Mouse (Mus musculus): ENCODE measurements around the gene Klk10. TPM values are rescaled to one million over a fixed set of nuclear protein-coding genes. Genes with fewer than 3 reads are reported as not detected.
A peak's percentile ranks its signal among the peaks of the same experiment; 100 is the strongest.

The Klk10 gene
- 0.20 and 0.28 TPM in 2 replicates for polyA plus RNA-seq (2016; fragmentation: Nextera tagmentation; extraction: Ambion mirVana)

DNA sequence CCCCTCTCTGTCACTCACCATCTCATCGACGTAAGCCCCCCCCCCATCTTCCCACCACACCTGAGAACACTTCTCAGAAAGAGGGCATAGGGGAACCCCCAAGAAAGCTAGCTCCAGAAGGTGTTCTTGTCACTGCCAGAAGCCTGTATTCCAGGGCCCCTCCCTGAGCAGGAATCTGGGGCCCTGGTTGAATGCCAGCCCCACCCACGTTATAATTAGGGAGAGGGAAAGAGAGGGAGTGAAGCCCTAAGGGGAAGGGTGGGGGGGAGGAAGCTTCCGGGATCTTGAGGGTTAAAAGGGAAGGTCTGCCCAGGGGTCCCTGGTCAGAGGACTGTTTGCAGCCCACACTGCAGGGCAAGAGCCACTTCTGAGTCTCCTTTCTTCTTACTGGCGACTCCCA, at the start of gene Klk10:
Klk10 (plus strand) TSS at position 290 of the 400 bp plus-strand sequence.
- Histone ChIP-seq H3K36me3 (no peaks in the 10 kb centered on the region), H3K9me3 (no peaks in the 10 kb centered on the region), H3K4me1 (peaks cover 7% of the 10 kb centered on the region), H3K4me3 (no peak within 1 kb of the TSS), H3K27ac (no peak within 1 kb of the TSS), H3K27me3 (ENCODE audit: insufficient read depth, poor library complexity, severe bottlenecking) (peaks cover 40% of the 10 kb centered on the region)
- DNase-seq (ENCODE audit: low spot score), result no peak
- WGBS, result 40% methylated on average over 5 of the region's 5 CpGs

DNA sequence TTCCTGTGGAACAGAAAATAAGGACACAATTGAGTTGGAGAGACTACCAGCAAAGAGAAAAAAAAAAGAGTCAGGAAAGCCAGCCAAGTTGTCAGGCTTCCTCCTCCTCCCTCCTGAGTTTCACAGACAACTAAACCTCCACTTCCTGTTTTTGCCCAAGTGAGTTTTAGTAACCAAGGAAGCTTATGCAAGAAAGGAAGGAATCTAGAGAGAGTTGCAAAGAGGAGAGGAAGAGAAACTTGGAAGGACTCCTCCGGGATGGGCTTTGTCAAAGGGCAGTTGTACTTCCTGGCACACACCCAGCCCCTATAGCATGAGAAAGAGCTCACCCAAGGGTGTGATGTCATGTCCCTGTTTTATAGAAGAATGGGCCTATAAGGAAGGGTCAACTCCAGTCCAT, 33.0 kb upstream of the Klk10 start:
- Histone ChIP-seq H3K27ac (no peak overlapping the region), H3K36me3 (no peaks in the 10 kb centered on the region), H3K27me3 (ENCODE audit: insufficient read depth, poor library complexity, severe bottlenecking) (no peaks in the 10 kb centered on the region), H3K9me3 (no peaks in the 10 kb centered on the region), H3K4me3 (no peak overlapping the region), H3K4me1 (no peaks in the 10 kb centered on the region)
- peak; percentile 42 for DNase-seq (ENCODE audit: low spot score)
- WGBS, result 61% methylated on average over 1 of the region's 1 CpGs

DNA sequence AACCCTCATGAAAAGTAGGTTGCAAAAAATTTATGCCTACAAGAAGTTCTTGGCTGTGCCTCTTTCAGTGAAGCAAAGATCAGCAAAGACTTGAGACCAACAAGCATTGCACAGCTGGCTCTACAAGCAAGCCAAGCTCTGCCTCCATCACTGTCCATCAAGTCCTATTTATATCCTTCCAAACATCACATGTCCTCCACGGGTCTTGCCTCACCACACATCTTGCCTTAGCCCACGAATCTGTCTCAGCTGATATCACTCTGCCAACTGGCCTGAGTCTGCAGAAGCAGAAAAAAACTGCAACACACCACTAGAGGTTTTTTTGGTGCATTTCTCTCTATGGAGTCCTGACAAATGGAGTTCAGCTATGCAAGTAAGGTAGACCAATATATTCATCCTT, 28.0 kb upstream of the Klk10 start:
- peak; percentile 58 for DNase-seq (ENCODE audit: low spot score)
- no peak overlapping the region for H3K27ac ChIP-seq
- H3K4me3 ChIP-seq, result no peak overlapping the region
- no peaks in the 10 kb centered on the region for H3K36me3 ChIP-seq
- H3K4me1 ChIP-seq, result no peaks in the 10 kb centered on the region
- H3K9me3 ChIP-seq, result no peaks in the 10 kb centered on the region
- 56% methylated on average over 2 of the region's 2 CpGs for WGBS
- H3K27me3 ChIP-seq (ENCODE audit: insufficient read depth, poor library complexity, severe bottlenecking), result no peaks in the 10 kb centered on the region

DNA sequence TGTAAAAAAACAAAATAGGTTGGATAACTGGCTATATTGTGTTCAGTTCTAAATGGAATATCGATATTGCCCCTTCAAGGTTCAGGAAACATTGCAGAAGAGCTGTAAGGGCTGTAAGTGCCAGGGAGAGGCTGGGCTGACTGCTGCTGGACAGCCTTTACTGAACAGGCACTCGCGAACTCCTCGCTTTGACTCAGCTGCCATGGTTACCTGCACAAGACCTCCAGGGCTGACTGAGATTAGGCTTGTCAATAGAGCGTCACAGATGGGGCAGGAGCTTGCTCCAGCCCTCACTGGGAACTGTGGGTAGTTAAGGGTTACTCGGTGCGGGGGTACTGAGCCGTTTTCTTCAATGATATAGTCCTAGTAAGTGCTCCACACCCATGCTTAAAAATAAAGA, 14.4 kb upstream of the Klk10 start:
- Histone ChIP-seq H3K4me1 (no peaks in the 10 kb centered on the region), H3K27ac (no peak overlapping the region), H3K27me3 (ENCODE audit: insufficient read depth, poor library complexity, severe bottlenecking) (no peaks in the 10 kb centered on the region), H3K36me3 (no peaks in the 10 kb centered on the region), H3K9me3 (0 out of 2 replicates have a peak, but pooled peaks cover 2% of the 10 kb centered on the region), H3K4me3 (no peak overlapping the region)
- WGBS, result 38% methylated on average over 8 of the region's 8 CpGs
- DNase-seq (ENCODE audit: low spot score), result no peak

DNA sequence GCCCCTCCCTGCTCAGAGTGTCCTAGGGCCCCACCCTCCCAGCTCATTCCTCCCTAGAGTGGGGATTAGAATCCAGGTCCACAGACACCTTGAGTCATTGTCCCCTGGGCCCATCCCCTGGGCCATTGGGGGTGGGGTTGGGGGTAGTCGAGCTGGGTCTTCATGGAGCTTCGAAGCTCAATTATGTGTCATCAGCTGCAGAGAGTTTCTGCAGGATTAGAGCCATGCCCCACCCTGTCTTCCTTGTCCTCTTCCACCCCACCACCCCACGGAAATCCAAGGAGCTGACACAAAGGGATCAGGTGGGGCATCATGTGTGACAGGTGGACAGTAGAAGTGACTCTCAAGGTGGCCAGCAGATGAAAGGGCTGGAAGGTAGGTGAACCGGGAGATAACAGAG, 12.2 kb upstream of the Klk10 start, which contains the start of gene Klk12:
Klk12 (plus strand) TSS at position 301 of the 400 bp plus-strand sequence.
- no peak for DNase-seq (ENCODE audit: low spot score)
- H3K27me3 ChIP-seq (ENCODE audit: insufficient read depth, poor library complexity, severe bottlenecking), result no peaks in the 10 kb centered on the region
- WGBS, result 77% methylated on average over 4 of the region's 4 CpGs

DNA sequence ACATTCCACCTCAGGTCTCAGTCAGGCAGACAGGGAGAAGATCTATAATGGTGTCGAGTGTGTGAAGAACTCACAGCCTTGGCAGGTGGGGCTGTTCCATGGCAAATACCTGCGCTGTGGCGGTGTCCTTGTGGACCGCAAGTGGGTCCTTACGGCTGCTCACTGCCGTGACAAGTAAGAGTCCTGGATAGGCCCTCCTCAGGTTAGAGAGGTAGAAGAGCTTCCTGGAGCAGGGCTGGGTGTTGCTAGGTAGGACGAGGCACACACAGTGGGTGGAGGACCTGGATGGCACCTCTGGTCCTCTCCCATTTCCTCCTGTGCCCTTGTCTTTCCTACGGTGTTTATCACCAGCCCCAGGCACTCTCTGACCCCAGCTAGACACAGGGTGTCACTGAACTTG, 11.2 kb upstream of the Klk10 start:
- H3K9me3 ChIP-seq, result 0 out of 2 replicates have a peak, but pooled peaks cover 2% of the 10 kb centered on the region
- no peak for DNase-seq (ENCODE audit: low spot score)
- H3K4me1 ChIP-seq, result no peaks in the 10 kb centered on the region
- H3K27me3 ChIP-seq (ENCODE audit: insufficient read depth, poor library complexity, severe bottlenecking), result no peaks in the 10 kb centered on the region
- 83% methylated on average over 8 of the region's 8 CpGs for WGBS
- no peaks in the 10 kb centered on the region for H3K36me3 ChIP-seq
- H3K4me3 ChIP-seq, result no peak overlapping the region
- no peak overlapping the region for H3K27ac ChIP-seq

More for the DNA sequence above, 12.2 kb upstream of the Klk10 start, which contains the start of gene Klk12:
- 0 out of 2 replicates have a peak, but pooled peaks cover 2% of the 10 kb centered on the region for H3K9me3 ChIP-seq
- no peak within 1 kb of the TSS for H3K27ac ChIP-seq
- H3K4me1 ChIP-seq, result no peaks in the 10 kb centered on the region
- H3K36me3 ChIP-seq, result no peaks in the 10 kb centered on the region
- H3K4me3 ChIP-seq, result no peak within 1 kb of the TSS

DNA sequence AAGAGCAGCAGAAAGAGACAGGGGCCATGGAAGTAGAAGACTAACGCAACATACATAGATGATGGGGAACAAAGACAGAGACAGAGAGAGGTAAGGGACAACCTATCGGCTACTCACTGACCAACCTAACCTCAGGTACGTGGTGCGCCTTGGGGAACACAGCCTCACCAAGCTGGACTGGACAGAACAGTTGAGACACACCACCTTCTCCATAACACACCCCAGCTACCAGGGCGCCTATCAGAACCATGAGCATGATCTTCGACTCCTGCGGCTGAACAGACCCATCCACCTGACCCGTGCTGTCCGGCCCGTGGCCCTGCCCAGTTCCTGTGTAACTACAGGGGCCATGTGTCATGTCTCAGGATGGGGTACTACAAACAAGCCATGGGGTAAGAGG, 10.1 kb upstream of the Klk10 start:
- 89% methylated on average over 10 of the region's 10 CpGs for WGBS
- Histone ChIP-seq H3K36me3 (no peaks in the 10 kb centered on the region), H3K9me3 (0 out of 2 replicates have a peak, but pooled peaks cover 2% of the 10 kb centered on the region), H3K4me3 (no peak overlapping the region), H3K4me1 (peaks cover 4% of the 10 kb centered on the region; the same call in 1 of the 2 replicates), H3K27ac (no peak overlapping the region), H3K27me3 (ENCODE audit: insufficient read depth, poor library complexity, severe bottlenecking) (no peaks in the 10 kb centered on the region)
- no peak for DNase-seq (ENCODE audit: low spot score)

DNA sequence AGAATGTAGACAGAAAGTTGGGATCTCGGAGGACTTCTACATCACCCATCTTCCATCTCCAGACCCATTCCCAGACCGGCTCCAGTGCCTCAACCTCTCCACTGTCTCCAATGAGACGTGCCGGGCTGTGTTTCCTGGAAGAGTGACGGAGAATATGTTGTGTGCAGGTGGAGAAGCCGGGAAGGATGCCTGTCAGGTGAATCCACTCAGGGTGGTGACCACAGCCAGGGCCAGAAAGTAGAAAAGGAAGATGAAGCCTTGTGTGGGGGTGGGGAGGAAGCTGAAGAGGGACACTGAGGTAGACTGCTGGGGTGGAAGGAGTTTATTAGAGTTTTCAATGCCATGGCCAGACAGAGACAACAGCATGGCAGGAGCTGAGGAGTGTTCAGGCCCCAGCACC, 8.9 kb upstream of the Klk10 start:
- DNase-seq (ENCODE audit: low spot score), result no peak
- H3K4me1 ChIP-seq, result peaks cover 4% of the 10 kb centered on the region; the same call in 1 of the 2 replicates
- H3K27ac ChIP-seq, result no peak overlapping the region
- 85% methylated on average over 6 of the region's 6 CpGs for WGBS
- no peaks in the 10 kb centered on the region for H3K36me3 ChIP-seq
- no peak overlapping the region for H3K4me3 ChIP-seq
- no peaks in the 10 kb centered on the region for H3K27me3 ChIP-seq (ENCODE audit: insufficient read depth, poor library complexity, severe bottlenecking)
- H3K9me3 ChIP-seq, result 0 out of 2 replicates have a peak, but pooled peaks cover 2% of the 10 kb centered on the region

DNA sequence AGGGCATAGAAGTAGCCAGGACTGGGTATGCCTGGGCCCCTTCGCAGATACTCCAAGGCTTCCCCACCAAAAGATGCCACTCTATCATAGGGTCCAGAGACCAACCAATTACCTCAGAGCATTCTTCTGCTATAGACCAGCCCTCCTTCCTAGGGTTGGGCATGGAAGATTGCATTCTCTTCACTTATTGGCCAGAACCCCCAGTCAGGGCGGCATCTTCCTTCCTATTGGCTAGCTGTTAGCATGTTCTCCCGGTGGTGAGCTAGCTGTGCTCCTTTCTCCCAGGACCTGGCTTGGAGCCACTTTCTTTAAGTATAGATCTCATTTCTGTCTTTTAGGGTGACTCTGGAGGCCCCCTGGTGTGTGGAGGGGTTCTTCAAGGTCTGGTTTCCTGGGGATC, 7.9 kb upstream of the Klk10 start:
- WGBS, result 69% methylated on average over 3 of the region's 3 CpGs

DNA sequence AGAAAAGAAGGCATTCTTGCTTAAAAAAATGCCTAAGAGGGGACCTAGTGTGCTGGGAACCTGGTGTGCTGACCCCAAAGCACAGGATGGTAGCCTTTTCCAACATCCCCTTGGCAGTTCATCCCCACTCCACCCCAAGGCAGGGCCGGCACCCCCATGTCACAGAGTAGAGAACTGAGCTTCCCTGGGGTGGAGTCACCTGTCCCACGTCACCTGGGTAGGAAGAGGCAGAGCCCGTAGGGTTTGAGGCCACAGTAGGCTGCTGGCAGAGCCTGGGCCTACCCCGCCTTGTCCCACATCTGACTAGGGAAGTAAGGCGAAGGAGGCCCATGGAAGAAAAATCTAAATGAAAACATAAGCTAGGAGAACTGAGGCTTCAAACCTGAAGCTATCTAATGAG, 6.5 kb upstream of the Klk10 start, which contains the start of gene Klk11:
Klk11 (plus strand) TSS at position 241 of the 400 bp plus-strand sequence.
- no peaks in the 10 kb centered on the region for H3K36me3 ChIP-seq
- 85% methylated on average over 5 of the region's 5 CpGs for WGBS
- H3K4me1 ChIP-seq, result peaks cover 4% of the 10 kb centered on the region; the same call in 1 of the 2 replicates
- 0 out of 2 replicates have a peak, but pooled peaks cover 2% of the 10 kb centered on the region for H3K9me3 ChIP-seq
- no peak within 1 kb of the TSS; the same call in 1 of the 2 replicates for H3K27ac ChIP-seq
- no peak for DNase-seq (ENCODE audit: low spot score)
- H3K4me3 ChIP-seq, result no peak within 1 kb of the TSS
- no peaks in the 10 kb centered on the region for H3K27me3 ChIP-seq (ENCODE audit: insufficient read depth, poor library complexity, severe bottlenecking)

More for the DNA sequence above, 7.9 kb upstream of the Klk10 start:
- Histone ChIP-seq H3K9me3 (0 out of 2 replicates have a peak, but pooled peaks cover 2% of the 10 kb centered on the region), H3K27me3 (ENCODE audit: insufficient read depth, poor library complexity, severe bottlenecking) (no peaks in the 10 kb centered on the region), H3K36me3 (no peaks in the 10 kb centered on the region), H3K4me3 (no peak overlapping the region), H3K27ac (no peak overlapping the region), H3K4me1 (peaks cover 4% of the 10 kb centered on the region; the same call in 1 of the 2 replicates)
- DNase-seq (ENCODE audit: low spot score), result no peak

DNA sequence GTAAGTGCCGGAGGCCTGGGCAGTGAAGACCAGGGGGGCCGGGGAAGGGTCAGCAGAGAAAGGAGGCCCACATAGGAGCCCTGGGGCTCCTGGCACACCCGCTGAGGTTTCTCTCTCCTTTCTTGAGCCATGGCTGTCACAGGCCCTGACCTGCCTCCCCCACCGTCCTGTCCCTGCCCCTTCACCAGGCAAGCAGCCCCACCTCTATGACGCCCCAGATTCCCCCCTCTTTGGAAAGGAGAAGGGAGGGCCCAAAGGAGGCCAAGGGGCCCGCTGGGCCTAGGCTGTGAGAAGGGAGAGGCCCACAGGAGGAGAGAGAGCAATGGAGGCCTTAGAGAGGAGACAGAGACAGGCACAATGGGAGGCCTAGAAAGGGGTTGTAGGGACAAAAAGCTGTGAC, 6.0 kb upstream of the Klk10 start:
- 54% methylated on average over 6 of the region's 6 CpGs for WGBS
- Histone ChIP-seq H3K36me3 (no peaks in the 10 kb centered on the region), H3K4me1 (peaks cover 4% of the 10 kb centered on the region; the same call in 1 of the 2 replicates), H3K9me3 (no peaks in the 10 kb centered on the region), H3K27me3 (ENCODE audit: insufficient read depth, poor library complexity, severe bottlenecking) (no peaks in the 10 kb centered on the region), H3K27ac (no peak overlapping the region; the same call in 1 of the 2 replicates), H3K4me3 (no peak overlapping the region)
- no peak for DNase-seq (ENCODE audit: low spot score)

DNA sequence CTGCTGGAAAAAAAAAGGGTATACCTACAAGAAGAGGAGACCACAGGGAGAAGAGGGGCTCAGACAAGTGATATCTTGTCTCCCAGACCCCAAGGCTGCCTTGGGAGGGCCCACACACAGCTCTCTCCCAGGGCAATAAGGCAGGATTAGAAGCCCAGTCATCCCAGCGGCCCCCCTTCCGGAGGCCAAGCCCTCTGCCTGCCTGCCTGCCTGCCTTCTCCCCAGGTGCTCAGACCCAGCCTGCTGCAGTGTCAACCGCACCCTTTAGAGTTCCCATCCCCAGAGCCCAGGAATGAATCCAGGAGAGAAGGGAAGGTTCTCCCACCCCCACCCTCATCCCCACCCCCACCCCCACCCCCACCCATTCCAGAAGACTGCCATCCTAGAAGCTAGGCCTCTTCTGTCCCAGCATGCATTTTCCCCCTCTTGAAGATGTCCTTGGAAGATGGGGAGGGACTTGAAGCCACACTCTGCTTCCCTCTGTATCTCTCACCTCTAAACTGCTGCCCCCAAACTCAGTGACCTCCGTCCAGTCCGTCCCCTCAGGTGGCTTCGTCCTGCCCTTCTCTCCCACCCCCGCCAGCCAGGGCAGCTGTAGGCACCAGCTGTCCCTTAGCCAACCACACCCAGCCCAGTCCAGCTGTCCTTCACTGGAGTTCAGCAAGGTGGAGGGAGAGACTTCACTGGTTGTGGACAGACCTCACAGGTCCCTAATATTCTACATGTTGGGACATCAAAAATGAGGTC, 5.4 kb upstream of the Klk10 start:
- Histone ChIP-seq H3K9me3 (no peaks in the 10 kb centered on the region), H3K4me1 (peaks cover 4% of the 10 kb centered on the region; the same call in 1 of the 2 replicates), H3K36me3 (no peaks in the 10 kb centered on the region), H3K27ac (no peak overlapping the region; the same call in 1 of the 2 replicates), H3K27me3 (ENCODE audit: insufficient read depth, poor library complexity, severe bottlenecking) (0 out of 2 replicates have a peak, but pooled peaks cover 2% of the 10 kb centered on the region), H3K4me3 (no peak overlapping the region)
- 55% methylated on average over 6 of the region's 7 CpGs for WGBS
- DNase-seq (ENCODE audit: low spot score), result peak; percentile 62

DNA sequence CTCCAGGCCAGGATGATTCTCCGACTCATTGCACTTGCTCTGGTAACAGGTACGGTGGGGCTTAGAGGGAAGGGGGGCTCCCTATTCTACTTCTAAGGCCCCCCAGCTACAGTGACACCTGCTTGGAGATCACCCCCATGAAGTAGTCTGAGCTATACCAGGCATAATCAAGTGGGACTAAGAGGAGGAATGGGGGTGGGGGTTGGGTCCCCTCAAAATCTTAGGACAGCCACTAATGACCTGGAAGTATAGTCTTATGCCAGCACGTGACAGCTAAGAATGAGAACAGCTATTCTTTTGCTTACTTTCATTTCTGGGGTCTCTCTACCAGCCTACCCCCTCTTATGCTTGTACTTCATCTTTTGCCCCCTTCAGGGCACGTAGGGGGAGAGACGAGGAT, 4.3 kb upstream of the Klk10 start:
- Histone ChIP-seq H3K4me1 (peaks cover 4% of the 10 kb centered on the region; the same call in 1 of the 2 replicates), H3K4me3 (no peak overlapping the region), H3K27ac (no peak overlapping the region), H3K27me3 (ENCODE audit: insufficient read depth, poor library complexity, severe bottlenecking) (peaks cover 12% of the 10 kb centered on the region), H3K9me3 (no peaks in the 10 kb centered on the region), H3K36me3 (no peaks in the 10 kb centered on the region)
- 83% methylated on average over 5 of the region's 5 CpGs for WGBS
- DNase-seq (ENCODE audit: low spot score), result no peak

All from heart, embryonic 10.5 days (tissue).